7 mouse cellular contexts compared by ENCODE assay signal in genomic region chr14:14863690-14864356, GRCm38 (mm10).
DNase-seq lines count a peak whose midpoint lies in the region; ATAC-seq and TF ChIP-seq lines count a peak whose summit lies in the region.

No protein-coding gene starts in this region.

- peak overlapping the region; percentile 56 for H3K27ac ChIP-seq in gastrocnemius, adult 2 months
- H3K27ac ChIP-seq in hindbrain, embryonic 16.5 days (ENCODE audit: low read depth, low read length) = no peak overlapping the region

- ATAC-seq in hindbrain, embryonic 16.5 days = peak; percentile 93

- peak; percentile 73 to 93 for DNase-seq in adrenal gland, adult (ENCODE audit: inconsistent age in 2 of 2, low spot score in 1 of 2)
- DNase-seq in cerebellum, postnatal 4 days (ENCODE audit: low spot score in 2 of 2) = peak; percentile 73 to 85
- peak; percentile 81 for DNase-seq in gastrocnemius, adult 2 months
- DNase-seq in layer of hippocampus, postnatal 36 days = peak; percentile 78 to 81
- DNase-seq in mesoderm, embryonic 11.5 days (ENCODE audit: low read depth, low spot score) = peak; percentile 88
- peak; percentile 72 for DNase-seq in right cerebral cortex, postnatal 25 days

- no peak overlapping the region for H3K9ac ChIP-seq in hindbrain, embryonic 16.5 days (ENCODE audit: low read depth, low read length)

- no peaks in the 10 kb centered on the region for H3K36me3 ChIP-seq in hindbrain, embryonic 16.5 days (ENCODE audit: control insufficient read depth, insufficient read depth, low read length)

- no peak overlapping the region for H3K4me3 ChIP-seq in gastrocnemius, adult 2 months
- H3K4me3 ChIP-seq in hindbrain, embryonic 16.5 days (ENCODE audit: low read length) = no peak overlapping the region

- peak overlapping the region; percentile 35; the same call in 1 of the 2 replicates for H3K4me2 ChIP-seq in hindbrain, embryonic 16.5 days (ENCODE audit: low read length)

- H3K4me1 ChIP-seq in hindbrain, embryonic 16.5 days (ENCODE audit: control insufficient read depth, insufficient read depth, low read depth, low read length) = 0 out of 2 replicates have a peak, but pooled peaks cover 2% of the 10 kb centered on the region

- H3K9me3 ChIP-seq in hindbrain, embryonic 16.5 days (ENCODE audit: control insufficient read depth, low read length) = no peaks in the 10 kb centered on the region

- H3K27me3 ChIP-seq in hindbrain, embryonic 16.5 days (replicated peaks; ENCODE audit: control insufficient read depth, insufficient read depth, low read length) = no peaks in the 10 kb centered on the region

- TF ChIP-seq CTCF in gastrocnemius, adult 2 months (IDR thresholded peaks at IDR 0.05) = peak; percentile 95; the same call in 1 of the 2 replicates

- intact Hi-C loops in gastrocnemius, adult 2 months (cut with DNase I) = loop anchor here (1.0 to 10.0 kb wide), 3 partner anchors 41 to 159 kb away; partner anchors contain the start of gene Slc4a7

- 29% methylated on average over 7 of the region's 7 CpGs for WGBS in hindbrain, embryonic 16.5 days
